Mouse (Mus musculus): ENCODE data around the gene Rhox1. TPM values are rescaled to one million over a fixed set of nuclear protein-coding genes. Genes with fewer than 3 reads are reported as not detected.
"Not testable (repeated sequence)": the region's sequence is repeated elsewhere in the genome, so short reads cannot be mapped to it uniquely, and the experiment has no call there.

Rhox1 gene
- not detected in 2 replicates for polyA plus RNA-seq (2012; rRNA removed)

GRCm38 (mm10) chrX:37222158-37222557 lies at the start of gene Rhox1:
Gene Rhox1 (minus strand): TSS chrX:37222258.
- H3K4me1 ChIP-seq (ENCODE audit: control insufficient read depth, insufficient read depth, low read length); H3K36me3 ChIP-seq (ENCODE audit: control insufficient read depth, insufficient read depth, low read length); H3K27me3 ChIP-seq (replicated peaks; ENCODE audit: control insufficient read depth, insufficient read depth, low read length); H3K4me3 ChIP-seq (ENCODE audit: insufficient read depth, low read depth, low read length); DNase-seq; H3K27ac ChIP-seq (ENCODE audit: insufficient read depth, low read depth, low read length): not testable (repeated sequence)
- WGBS, result 73% methylated on average over 1 of the region's 1 CpGs

- 94% methylated on average over 11 of the region's 19 CpGs for WGBS
- not testable (repeated sequence) for H3K27me3 ChIP-seq (replicated peaks; ENCODE audit: control insufficient read depth, insufficient read depth, low read length); H3K4me1 ChIP-seq (ENCODE audit: control insufficient read depth, insufficient read depth, low read length); H3K36me3 ChIP-seq (ENCODE audit: control insufficient read depth, insufficient read depth, low read length); H3K27ac ChIP-seq (ENCODE audit: insufficient read depth, low read depth, low read length); H3K4me3 ChIP-seq (ENCODE audit: insufficient read depth, low read depth, low read length); DNase-seq
Measured at GRCm38 (mm10) chrX:37265038-37265437, 43.0 kb upstream of the Rhox1 start, which contains the start of gene Rhox4a. Gene Rhox4a (plus strand): TSS chrX:37265338.

DNA sequence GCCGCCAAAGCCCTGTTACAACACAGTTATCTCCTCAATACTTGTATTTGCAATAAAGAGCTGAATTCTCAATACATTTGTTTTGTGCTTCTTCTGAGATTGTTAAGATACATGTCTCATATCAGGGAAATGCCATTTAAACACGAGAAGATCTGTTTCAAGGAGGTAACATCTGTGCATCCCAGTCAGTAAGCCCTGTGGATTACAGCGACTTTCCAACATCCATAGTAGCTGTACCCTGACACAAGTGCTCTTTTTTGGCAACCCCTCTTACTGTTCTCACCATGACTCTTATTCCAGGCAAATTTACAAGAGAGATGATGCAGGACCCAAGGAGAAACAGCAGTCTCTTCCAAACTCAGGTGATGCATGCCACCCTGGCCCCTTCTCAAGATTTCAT lies 27.6 kb upstream of the Rhox1 start, which contains the start of gene Rhox3a:
TSS of gene Rhox3a (plus strand) at position 301 of the 400 bp plus-strand sequence.
- not testable (repeated sequence) for H3K27ac ChIP-seq (ENCODE audit: insufficient read depth, low read depth, low read length); H3K36me3 ChIP-seq (ENCODE audit: control insufficient read depth, insufficient read depth, low read length); H3K4me3 ChIP-seq (ENCODE audit: insufficient read depth, low read depth, low read length); H3K27me3 ChIP-seq (replicated peaks; ENCODE audit: control insufficient read depth, insufficient read depth, low read length); H3K4me1 ChIP-seq (ENCODE audit: control insufficient read depth, insufficient read depth, low read length); DNase-seq
- WGBS, result 88% methylated on average over 1 of the region's 3 CpGs

DNA sequence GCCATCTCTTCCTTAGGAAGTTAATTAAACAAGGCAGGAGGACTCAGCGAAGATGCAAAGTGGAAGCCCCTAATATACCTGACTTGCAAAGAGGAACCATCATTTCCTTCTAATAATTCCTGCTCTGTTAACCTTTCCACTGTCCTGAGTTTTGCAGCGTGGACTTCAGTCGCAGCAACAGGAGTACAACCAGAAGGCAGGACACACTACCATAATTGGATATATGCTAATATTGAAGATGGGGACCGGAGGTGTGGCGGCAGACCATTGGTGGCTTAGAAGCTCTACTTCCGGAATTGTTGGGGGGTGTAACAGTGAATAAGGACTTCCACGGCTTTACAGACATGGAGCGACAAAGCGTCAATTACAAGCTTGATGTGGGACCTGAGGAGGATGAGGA lies 22.6 kb upstream of the Rhox1 start, which contains the start of gene Rhox2a:
TSS of gene Rhox2a (plus strand) at position 301 of the 400 bp plus-strand sequence.
- not testable (repeated sequence) for H3K27ac ChIP-seq (ENCODE audit: insufficient read depth, low read depth, low read length); DNase-seq; H3K27me3 ChIP-seq (replicated peaks; ENCODE audit: control insufficient read depth, insufficient read depth, low read length); H3K4me3 ChIP-seq (ENCODE audit: insufficient read depth, low read depth, low read length); H3K4me1 ChIP-seq (ENCODE audit: control insufficient read depth, insufficient read depth, low read length); H3K36me3 ChIP-seq (ENCODE audit: control insufficient read depth, insufficient read depth, low read length)
- no CpG with 5 or more reads among the region's 9 CpGs for WGBS

- no peak for DNase-seq
- Histone ChIP-seq H3K36me3 (ENCODE audit: control insufficient read depth, insufficient read depth, low read length) (no peaks in the 10 kb centered on the region), H3K27me3 (replicated peaks; ENCODE audit: control insufficient read depth, insufficient read depth, low read length) (no peaks in the 10 kb centered on the region), H3K27ac (ENCODE audit: insufficient read depth, low read depth, low read length) (no peak within 1 kb of the TSS), H3K4me3 (ENCODE audit: insufficient read depth, low read depth, low read length) (no peak within 1 kb of the TSS), H3K4me1 (ENCODE audit: control insufficient read depth, insufficient read depth, low read length) (no peaks in the 10 kb centered on the region)
- 89% methylated on average over 10 of the region's 10 CpGs for WGBS
- no peak for TF ChIP-seq POLR2A (IDR thresholded peaks at IDR 0.05; ENCODE audit: low read depth, low read length)
- TF ChIP-seq CTCF (conservative IDR thresholded peaks at IDR 0.05; ENCODE audit: insufficient read depth, insufficient read length, low read depth, low read length), result no peak
Measured at GRCm38 (mm10) chrX:37210941-37211340, 11.1 kb downstream of the Rhox1 start, which contains the start of gene Gm9. Gene Gm9 (minus strand): TSS chrX:37211041.

DNA sequence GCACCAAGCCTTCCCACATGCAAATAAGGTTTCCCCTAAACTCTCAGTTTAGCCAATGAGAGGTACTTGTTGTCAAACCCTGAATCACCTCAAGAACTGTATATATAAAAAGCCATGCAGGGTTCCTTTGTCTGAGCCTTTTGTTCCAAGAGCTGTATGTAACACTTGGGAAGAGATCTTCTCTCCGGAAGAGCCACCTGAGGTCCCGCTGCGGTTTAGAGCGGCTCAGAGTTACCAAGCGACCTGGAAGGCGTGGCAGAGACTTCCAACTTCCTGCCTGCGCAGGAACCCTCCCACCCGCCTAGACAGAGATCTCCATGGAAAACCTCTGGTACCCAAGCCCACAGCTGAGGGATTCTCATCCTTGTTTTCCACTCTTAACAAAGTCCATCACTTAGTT lies 23.4 kb downstream of the Rhox1 start:
- 63% methylated on average over 8 of the region's 8 CpGs for WGBS
- no peaks in the 10 kb centered on the region for H3K36me3 ChIP-seq (ENCODE audit: control insufficient read depth, insufficient read depth, low read length)
- DNase-seq, result no peak
- no peak overlapping the region for H3K27ac ChIP-seq (ENCODE audit: insufficient read depth, low read depth, low read length)
- H3K27me3 ChIP-seq (replicated peaks; ENCODE audit: control insufficient read depth, insufficient read depth, low read length), result no peaks in the 10 kb centered on the region
- H3K4me3 ChIP-seq (ENCODE audit: insufficient read depth, low read depth, low read length), result no peak overlapping the region
- no peaks in the 10 kb centered on the region for H3K4me1 ChIP-seq (ENCODE audit: control insufficient read depth, insufficient read depth, low read length)
- TF ChIP-seq POLR2A (IDR thresholded peaks at IDR 0.05; ENCODE audit: low read depth, low read length) (no peak), CTCF (conservative IDR thresholded peaks at IDR 0.05; ENCODE audit: insufficient read depth, insufficient read length, low read depth, low read length) (no peak)

GRCm38 (mm10) chrX:37191744-37192379 lies 30.2 kb downstream of the Rhox1 start:
- TF ChIP-seq CTCF (conservative IDR thresholded peaks at IDR 0.05; ENCODE audit: insufficient read depth, insufficient read length, low read depth, low read length) (no peak), POLR2A (IDR thresholded peaks at IDR 0.05; ENCODE audit: low read depth, low read length) (no peak)
- H3K4me3 ChIP-seq (ENCODE audit: insufficient read depth, low read depth, low read length), result peak overlapping the region; percentile 84
- DNase-seq, result peak; percentile 1
- H3K27me3 ChIP-seq (replicated peaks; ENCODE audit: control insufficient read depth, insufficient read depth, low read length), result no peaks in the 10 kb centered on the region
- 3% methylated on average over 28 of the region's 28 CpGs for WGBS
- H3K36me3 ChIP-seq (ENCODE audit: control insufficient read depth, insufficient read depth, low read length), result no peaks in the 10 kb centered on the region
- no peaks in the 10 kb centered on the region; the same call in 1 of the 2 replicates for H3K4me1 ChIP-seq (ENCODE audit: control insufficient read depth, insufficient read depth, low read length)
- no peak overlapping the region for H3K27ac ChIP-seq (ENCODE audit: insufficient read depth, low read depth, low read length)
